Mouse (Mus musculus) embryonic fibroblast, embryonic 13.5 days (primary cell): ENCODE measurements around the gene Tnk1.
"Not testable (repeated sequence)": the region's sequence is repeated elsewhere in the genome, so short reads cannot be mapped to it uniquely, and the experiment has no call there.

ENCODE experiments used
- CTCF ChIP-seq: IDR thresholded peaks from 2 replicates; pipeline ENCODE4 v1.5.1; 2011; ENCODE audit warnings: mild to moderate bottlenecking, control low read depth, low read length, moderate library complexity, borderline replicate concordance; ENCODE audit not compliant: insufficient read depth
- POLR2A ChIP-seq: IDR thresholded peaks from 2 replicates; pipeline ENCODE4 v1.6.1; 2011; ENCODE audit warnings: low read depth, mild to moderate bottlenecking, control low read depth, low read length, moderate library complexity

GRCm38 (mm10) chr11:69863729-69864128 is 5.2 kb upstream of the Tnk1 start:
- not testable (repeated sequence) for TF ChIP-seq POLR2A, CTCF
